Mouse (Mus musculus): Measurements from ENCODE around the gene Crybg2. TPM values are rescaled to one million over a fixed set of nuclear protein-coding genes. Genes with fewer than 3 reads are reported as not detected.

Gene Crybg2
- 0.08 and 6.6 TPM in 2 replicates for total RNA-seq (2014; rRNA removed; ENCODE audit: low replicate concordance)
- 0.11 TPM in 1 of 2 replicates, not detected in the other for polyA plus RNA-seq (2015; fragmentation: Nextera tagmentation; extraction: Ambion mirVana)

GRCm38 (mm10) chr4:134060135-134060865 lies at the start of gene Crybg2:
TSS of gene Crybg2 (plus strand) at chr4:134060815.
- TF ChIP-seq EP300 (IDR thresholded peaks at IDR 0.05; ENCODE audit: low read depth) (no peak), CTCF (IDR thresholded peaks at IDR 0.05; ENCODE audit: low read depth) (no peak)
- Histone ChIP-seq H3K27me3 (ENCODE audit: control insufficient read depth, insufficient read depth, low read length) (peaks cover 18% of the 10 kb centered on the region), H3K9me3 (replicated peaks; ENCODE audit: control insufficient read depth, low read length) (no peaks in the 10 kb centered on the region), H3K4me3 (ENCODE audit: low read depth, low read length) (no peak within 1 kb of the TSS), H3K27ac (ENCODE audit: low read depth) (no peak within 1 kb of the TSS), H3K4me2 (ENCODE audit: low read depth, low read length) (no peak within 1 kb of the TSS), H3K4me1 (ENCODE audit: control insufficient read depth, insufficient read depth) (no peaks in the 10 kb centered on the region), H3K36me3 (replicated peaks; ENCODE audit: control insufficient read depth, insufficient read depth, low read length) (no peaks in the 10 kb centered on the region), H3K9ac (replicated peaks; ENCODE audit: low read depth, low read length) (no peak within 1 kb of the TSS)
- 53% methylated on average over 28 of the region's 28 CpGs for WGBS
- ATAC-seq (ENCODE audit: insufficient read depth, low read depth) (no peak), DNase-seq (ENCODE audit: low spot score) (no peak)

GRCm38 (mm10) chr4:134011450-134012414 lies 48.9 kb upstream of the Crybg2 start:
- H3K9ac ChIP-seq (replicated peaks; ENCODE audit: low read depth, low read length), result no peak overlapping the region
- H3K9me3 ChIP-seq (replicated peaks; ENCODE audit: control insufficient read depth, low read length), result no peaks in the 10 kb centered on the region
- DNase-seq (ENCODE audit: low spot score) (no peak), ATAC-seq (ENCODE audit: insufficient read depth, low read depth) (no peak)
- no peak overlapping the region for H3K4me3 ChIP-seq (ENCODE audit: low read depth, low read length)
- no peak for TF ChIP-seq EP300 (IDR thresholded peaks at IDR 0.05; ENCODE audit: low read depth)
- no peak for TF ChIP-seq CTCF (IDR thresholded peaks at IDR 0.05; ENCODE audit: low read depth)
- H3K27ac ChIP-seq (ENCODE audit: low read depth), result no peak overlapping the region
- peaks cover 13% of the 10 kb centered on the region for H3K27me3 ChIP-seq (ENCODE audit: control insufficient read depth, insufficient read depth, low read length)
- H3K4me1 ChIP-seq (ENCODE audit: control insufficient read depth, insufficient read depth), result peaks cover 14% of the 10 kb centered on the region
- no peaks in the 10 kb centered on the region for H3K36me3 ChIP-seq (replicated peaks; ENCODE audit: control insufficient read depth, insufficient read depth, low read length)
- H3K4me2 ChIP-seq (ENCODE audit: low read depth, low read length), result no peak overlapping the region
- 14% methylated on average over 16 of the region's 16 CpGs for WGBS

- Histone ChIP-seq H3K27me3 (ENCODE audit: control insufficient read depth, insufficient read depth, low read length) (peaks cover 26% of the 10 kb centered on the region), H3K9ac (replicated peaks; ENCODE audit: low read depth, low read length) (no peak overlapping the region), H3K4me1 (ENCODE audit: control insufficient read depth, insufficient read depth) (peaks cover 14% of the 10 kb centered on the region), H3K9me3 (replicated peaks; ENCODE audit: control insufficient read depth, low read length) (no peaks in the 10 kb centered on the region), H3K36me3 (replicated peaks; ENCODE audit: control insufficient read depth, insufficient read depth, low read length) (no peaks in the 10 kb centered on the region), H3K27ac (ENCODE audit: low read depth) (no peak overlapping the region), H3K4me2 (ENCODE audit: low read depth, low read length) (no peak overlapping the region), H3K4me3 (ENCODE audit: low read depth, low read length) (no peak overlapping the region)
- 33% methylated on average over 12 of the region's 12 CpGs for WGBS
- peak; percentile 62 for ATAC-seq (ENCODE audit: insufficient read depth, low read depth)
- TF ChIP-seq CTCF (IDR thresholded peaks at IDR 0.05; ENCODE audit: low read depth) (peak; percentile 55), EP300 (IDR thresholded peaks at IDR 0.05; ENCODE audit: low read depth) (no peak)
- no peak for DNase-seq (ENCODE audit: low spot score)
Observed at GRCm38 (mm10) chr4:134012858-134013528, 47.6 kb upstream of the Crybg2 start.

DNA sequence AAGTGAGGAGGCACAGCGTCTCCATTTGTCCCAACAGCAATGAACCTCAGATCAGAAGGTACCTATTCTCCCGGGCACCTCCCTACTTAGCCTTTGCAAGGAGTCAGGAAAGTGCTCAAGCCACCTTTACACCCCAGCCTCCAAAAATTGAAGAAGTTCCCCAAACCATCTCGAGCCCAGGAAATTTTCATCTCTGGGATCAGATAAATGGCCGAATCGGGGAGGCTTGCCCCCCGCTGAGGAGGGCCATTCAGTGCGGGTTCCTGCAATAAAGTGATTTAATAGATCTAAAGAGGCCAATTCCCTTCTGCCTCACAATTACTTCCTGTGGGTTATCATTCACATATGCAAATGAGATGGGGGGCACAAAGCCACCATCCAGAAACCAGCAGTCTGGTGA lies 44.4 kb upstream of the Crybg2 start:
- H3K36me3 ChIP-seq (replicated peaks; ENCODE audit: control insufficient read depth, insufficient read depth, low read length), result no peaks in the 10 kb centered on the region
- no peak for ATAC-seq (ENCODE audit: insufficient read depth, low read depth)
- peaks cover 14% of the 10 kb centered on the region for H3K4me1 ChIP-seq (ENCODE audit: control insufficient read depth, insufficient read depth)
- DNase-seq (ENCODE audit: low spot score), result no peak
- H3K27me3 ChIP-seq (ENCODE audit: control insufficient read depth, insufficient read depth, low read length), result peaks cover 55% of the 10 kb centered on the region
- no peaks in the 10 kb centered on the region for H3K9me3 ChIP-seq (replicated peaks; ENCODE audit: control insufficient read depth, low read length)
- no peak overlapping the region for H3K4me3 ChIP-seq (ENCODE audit: low read depth, low read length)
- TF ChIP-seq CTCF (IDR thresholded peaks at IDR 0.05; ENCODE audit: low read depth) (no peak), EP300 (IDR thresholded peaks at IDR 0.05; ENCODE audit: low read depth) (no peak)
- 19% methylated on average over 7 of the region's 7 CpGs for WGBS
- no peak overlapping the region for H3K4me2 ChIP-seq (ENCODE audit: low read depth, low read length)
- no peak overlapping the region for H3K9ac ChIP-seq (replicated peaks; ENCODE audit: low read depth, low read length)
- no peak overlapping the region for H3K27ac ChIP-seq (ENCODE audit: low read depth)

GRCm38 (mm10) chr4:134016767-134017166 lies 43.8 kb upstream of the Crybg2 start:
- Histone ChIP-seq H3K27ac (ENCODE audit: low read depth) (no peak overlapping the region), H3K9me3 (replicated peaks; ENCODE audit: control insufficient read depth, low read length) (no peaks in the 10 kb centered on the region), H3K4me1 (ENCODE audit: control insufficient read depth, insufficient read depth) (peaks cover 10% of the 10 kb centered on the region), H3K36me3 (replicated peaks; ENCODE audit: control insufficient read depth, insufficient read depth, low read length) (no peaks in the 10 kb centered on the region), H3K4me2 (ENCODE audit: low read depth, low read length) (no peak overlapping the region), H3K4me3 (ENCODE audit: low read depth, low read length) (no peak overlapping the region), H3K27me3 (ENCODE audit: control insufficient read depth, insufficient read depth, low read length) (peaks cover 55% of the 10 kb centered on the region), H3K9ac (replicated peaks; ENCODE audit: low read depth, low read length) (no peak overlapping the region)
- ATAC-seq (ENCODE audit: insufficient read depth, low read depth) (no peak), DNase-seq (ENCODE audit: low spot score) (no peak)
- no peak for TF ChIP-seq CTCF (IDR thresholded peaks at IDR 0.05; ENCODE audit: low read depth)
- TF ChIP-seq EP300 (IDR thresholded peaks at IDR 0.05; ENCODE audit: low read depth), result no peak
- WGBS, result 5% methylated on average over 8 of the region's 8 CpGs
